Mouse (Mus musculus): ENCODE results near the gene Sema3d.

Sema3d gene

GRCm38 (mm10) chr5:12499791-12500504 lies 116.8 kb downstream of the Sema3d start:
- no peak for DNase-seq (ENCODE audit: low read depth)

GRCm38 (mm10) chr5:12512471-12512870 lies 129.3 kb downstream of the Sema3d start:
- DNase-seq (ENCODE audit: low read depth) = no peak

GRCm38 (mm10) chr5:12515283-12515682 lies 132.1 kb downstream of the Sema3d start:
- DNase-seq (ENCODE audit: low read depth) = no peak

GRCm38 (mm10) chr5:12525235-12525767 lies 142.1 kb downstream of the Sema3d start:
- no peak for DNase-seq (ENCODE audit: low read depth)

- DNase-seq (ENCODE audit: low read depth) = no peak
These were observed 145.4 kb downstream of the Sema3d start for GRCm38 (mm10) chr5:12528596-12528995.

GRCm38 (mm10) chr5:12529771-12530170 lies 146.6 kb downstream of the Sema3d start:
- DNase-seq (ENCODE audit: low read depth) = no peak

- DNase-seq (ENCODE audit: low read depth) = peak; percentile 68
These were observed 158.1 kb downstream of the Sema3d start for GRCm38 (mm10) chr5:12541268-12541667.

GRCm38 (mm10) chr5:12549046-12549669 lies 166.0 kb downstream of the Sema3d start:
- DNase-seq (ENCODE audit: low read depth) = peak; percentile 48

GRCm38 (mm10) chr5:12555401-12555800 lies 172.2 kb downstream of the Sema3d start:
- no peak for DNase-seq (ENCODE audit: low read depth)

GRCm38 (mm10) chr5:12557889-12558288 lies 174.7 kb downstream of the Sema3d start:
- DNase-seq (ENCODE audit: low read depth) = peak; percentile 59

- DNase-seq (ENCODE audit: low read depth) = no peak
These were observed 178.6 kb downstream of the Sema3d start for GRCm38 (mm10) chr5:12561740-12562139.

- DNase-seq (ENCODE audit: low read depth) = peak; percentile 86
These were observed 179.0 kb downstream of the Sema3d start for GRCm38 (mm10) chr5:12562204-12562603.

GRCm38 (mm10) chr5:12563132-12563531 lies 179.9 kb downstream of the Sema3d start:
- DNase-seq (ENCODE audit: low read depth) = no peak

- peak; percentile 74 for DNase-seq (ENCODE audit: low read depth)
These were observed 181.5 kb downstream of the Sema3d start for GRCm38 (mm10) chr5:12564602-12565220.

GRCm38 (mm10) chr5:12566568-12566967 lies 183.4 kb downstream of the Sema3d start:
- no peak for DNase-seq (ENCODE audit: low read depth)

GRCm38 (mm10) chr5:12574551-12574950 lies 191.4 kb downstream of the Sema3d start:
- DNase-seq (ENCODE audit: low read depth) = peak; percentile 26

GRCm38 (mm10) chr5:12575262-12575661 lies 192.1 kb downstream of the Sema3d start:
- no peak for DNase-seq (ENCODE audit: low read depth)

- no peak for DNase-seq (ENCODE audit: low read depth)
These were observed 196.6 kb downstream of the Sema3d start for GRCm38 (mm10) chr5:12579752-12580151.

- no peak for DNase-seq (ENCODE audit: low read depth)
These were observed 199.4 kb downstream of the Sema3d start for GRCm38 (mm10) chr5:12582540-12582939.

- DNase-seq (ENCODE audit: low read depth) = peak; percentile 74
These were observed 200.2 kb downstream of the Sema3d start for GRCm38 (mm10) chr5:12583293-12583834.

- no peak for DNase-seq (ENCODE audit: low read depth)
These were observed 201.7 kb downstream of the Sema3d start for GRCm38 (mm10) chr5:12584886-12585285.

- DNase-seq (ENCODE audit: low read depth) = no peak
These were observed 251.2 kb downstream of the Sema3d start for GRCm38 (mm10) chr5:12634227-12634980.
